Mouse (Mus musculus) cerebellum, postnatal 10 days (tissue): ENCODE results near the gene Serpinb9g.
"Not testable (repeated sequence)": the region's sequence is repeated elsewhere in the genome, so short reads cannot be mapped to it uniquely, and the experiment has no call there.

Source experiments
- DNase-seq, 2 experiments: peaks; one replicate each; pipeline ENCODE4 v3.0.0; 2021; ENCODE audit warnings: mixed read lengths in 2 of 2

The Serpinb9g gene

GRCm38 (mm10) chr13:33484490-33484889 is at the start of gene Serpinb9g:
Gene Serpinb9g (plus strand): TSS chr13:33484790.
- DNase-seq: not testable (repeated sequence)

DNA sequence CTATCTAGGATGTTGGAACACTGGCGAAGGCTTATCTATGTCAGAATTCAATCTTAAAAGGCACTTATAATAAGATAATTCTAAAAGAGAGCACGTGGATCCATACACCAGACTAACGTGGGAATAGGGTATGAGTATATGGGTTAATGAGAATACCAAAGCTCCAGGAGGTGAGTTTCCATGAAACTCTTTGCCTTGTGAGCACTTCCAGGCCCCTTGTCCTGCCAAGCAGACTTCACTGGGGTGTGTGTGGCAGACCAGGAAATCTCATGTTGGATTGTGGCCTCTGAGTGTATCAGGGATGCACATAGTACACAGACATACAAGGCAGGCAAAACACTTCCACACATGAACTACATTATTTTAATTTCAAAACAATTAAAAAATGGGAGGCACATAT is 718 bp upstream of the Serpinb9g start:
- DNase-seq: not testable (repeated sequence)

GRCm38 (mm10) chr13:33524629-33525028 is 40.0 kb downstream of the Serpinb9g start:
- no peak for DNase-seq

GRCm38 (mm10) chr13:33532814-33533213 is 48.2 kb downstream of the Serpinb9g start:
- DNase-seq: no peak
